Mouse (Mus musculus): Measurements from ENCODE around the gene H2-Oa. TPM values are rescaled to one million over a fixed set of nuclear protein-coding genes. Genes with fewer than 3 reads are reported as not detected.
A peak's percentile ranks its signal among the peaks of the same experiment; 100 is the strongest.

H2-Oa gene
- polyA plus RNA-seq, 1 experiment from 2014 or later: 1.1 TPM

DNA sequence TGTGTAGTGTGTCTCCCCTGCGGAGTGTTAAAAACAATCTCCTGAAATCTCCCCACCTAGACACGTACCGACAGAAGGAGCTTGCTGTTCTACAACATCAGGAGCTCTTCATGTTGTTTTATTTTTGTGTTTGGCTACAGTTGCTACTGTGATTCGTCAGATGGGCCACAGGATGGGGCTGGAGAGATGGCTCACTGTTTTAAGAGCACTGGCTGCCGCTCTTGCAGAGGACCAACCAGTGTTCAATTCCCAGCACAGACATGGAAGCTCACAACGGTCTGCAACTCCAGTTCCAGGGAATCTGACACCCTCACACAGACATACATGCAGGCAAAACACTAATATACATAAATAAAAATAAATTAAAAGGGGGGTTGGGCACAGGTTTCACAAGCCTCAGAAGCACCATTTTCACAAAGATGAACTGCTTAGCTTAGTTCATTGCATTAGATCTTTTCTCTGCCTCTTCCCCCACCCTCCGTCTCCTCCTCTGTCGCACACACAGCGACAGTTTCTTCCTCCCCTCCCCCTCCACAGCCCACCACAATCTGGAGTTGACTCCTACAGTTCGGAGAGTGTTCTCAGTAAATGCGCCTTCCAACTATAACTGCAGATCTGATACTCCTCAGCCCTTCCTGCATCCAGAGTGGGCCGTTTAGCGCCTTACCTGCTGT is 36.3 kb downstream of the H2-Oa start:
- no peaks in the 10 kb centered on the region for H3K36me3 ChIP-seq (ENCODE audit: insufficient read depth, low read length)
- ATAC-seq: no peak
- no peak overlapping the region for H3K4me3 ChIP-seq (ENCODE audit: low read depth, low read length)
- no peaks in the 10 kb centered on the region for H3K9me3 ChIP-seq (ENCODE audit: low read length)
- no peaks in the 10 kb centered on the region for H3K27me3 ChIP-seq (replicated peaks; ENCODE audit: insufficient read depth, low read length)
- 28% methylated on average over 13 of the region's 13 CpGs for WGBS
- no peak overlapping the region for H3K4me2 ChIP-seq (replicated peaks; ENCODE audit: low read depth, low read length)
- TF ChIP-seq CTCF (IDR thresholded peaks at IDR 0.05) (peak; percentile 51), EP300 (IDR thresholded peaks at IDR 0.05) (no peak)
- peaks cover 30% of the 10 kb centered on the region; the same call in 1 of the 2 replicates for H3K4me1 ChIP-seq (ENCODE audit: insufficient read depth, low read depth, low read length)
- no peak overlapping the region for H3K27ac ChIP-seq (ENCODE audit: low read length)
- DNase-seq (ENCODE audit: low spot score): peak; percentile 39
- H3K9ac ChIP-seq (replicated peaks; ENCODE audit: low read depth): no peak overlapping the region

DNA sequence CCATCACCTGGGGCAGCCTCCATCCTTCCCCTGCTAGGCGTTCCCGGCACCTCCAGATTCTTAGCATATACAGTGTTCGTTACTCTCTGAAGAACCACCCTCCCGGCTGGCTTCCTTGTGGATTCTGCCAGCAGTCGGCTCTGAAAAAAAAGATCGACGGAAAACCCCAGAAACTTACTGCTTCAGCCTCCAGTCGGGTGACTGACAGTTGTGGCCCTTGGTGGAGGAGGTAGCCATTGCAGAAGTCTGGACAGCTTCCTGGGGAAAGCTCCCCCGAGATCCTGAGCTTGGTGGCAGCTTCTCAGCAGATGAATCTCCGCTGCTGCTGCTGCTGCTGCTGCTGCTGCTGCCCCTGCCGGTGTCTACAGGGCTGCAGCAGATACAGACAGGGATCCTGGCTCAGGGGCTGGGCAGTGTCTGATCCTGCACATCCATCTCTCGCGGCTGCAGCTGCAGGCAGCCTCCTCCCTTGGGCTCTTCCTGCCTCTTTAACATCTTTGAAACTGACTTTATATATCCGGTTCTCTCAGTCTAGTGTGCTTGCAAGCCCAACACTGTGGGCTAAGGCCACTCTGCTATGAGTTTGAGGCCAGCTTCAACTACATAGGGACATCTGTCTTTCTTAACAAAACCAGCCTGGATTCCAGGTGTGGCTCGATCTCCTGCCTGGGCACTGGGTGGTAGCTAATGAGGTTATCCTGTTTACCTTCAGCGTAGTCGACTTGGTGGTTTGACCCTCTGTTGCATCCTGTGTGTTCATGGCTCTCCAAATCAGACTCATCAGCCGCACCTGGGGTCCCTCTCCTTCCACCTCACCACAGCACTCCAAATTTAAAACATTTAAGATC is 37.0 kb downstream of the H2-Oa start:
- Histone ChIP-seq H3K9me3 (ENCODE audit: low read length) (no peaks in the 10 kb centered on the region), H3K4me3 (ENCODE audit: low read depth, low read length) (no peak overlapping the region), H3K27ac (ENCODE audit: low read length) (no peak overlapping the region), H3K27me3 (replicated peaks; ENCODE audit: insufficient read depth, low read length) (no peaks in the 10 kb centered on the region), H3K4me2 (replicated peaks; ENCODE audit: low read depth, low read length) (no peak overlapping the region), H3K9ac (replicated peaks; ENCODE audit: low read depth) (no peak overlapping the region), H3K4me1 (ENCODE audit: insufficient read depth, low read depth, low read length) (peaks cover 26% of the 10 kb centered on the region; the same call in 1 of the 2 replicates), H3K36me3 (ENCODE audit: insufficient read depth, low read length) (no peaks in the 10 kb centered on the region)
- 15% methylated on average over 18 of the region's 18 CpGs for WGBS
- DNase-seq (ENCODE audit: low spot score): peak; percentile 9
- TF ChIP-seq EP300 (IDR thresholded peaks at IDR 0.05) (no peak), CTCF (IDR thresholded peaks at IDR 0.05) (peak; percentile 48)
- ATAC-seq: peak; percentile 22; the same call in 1 of the 2 replicates

DNA sequence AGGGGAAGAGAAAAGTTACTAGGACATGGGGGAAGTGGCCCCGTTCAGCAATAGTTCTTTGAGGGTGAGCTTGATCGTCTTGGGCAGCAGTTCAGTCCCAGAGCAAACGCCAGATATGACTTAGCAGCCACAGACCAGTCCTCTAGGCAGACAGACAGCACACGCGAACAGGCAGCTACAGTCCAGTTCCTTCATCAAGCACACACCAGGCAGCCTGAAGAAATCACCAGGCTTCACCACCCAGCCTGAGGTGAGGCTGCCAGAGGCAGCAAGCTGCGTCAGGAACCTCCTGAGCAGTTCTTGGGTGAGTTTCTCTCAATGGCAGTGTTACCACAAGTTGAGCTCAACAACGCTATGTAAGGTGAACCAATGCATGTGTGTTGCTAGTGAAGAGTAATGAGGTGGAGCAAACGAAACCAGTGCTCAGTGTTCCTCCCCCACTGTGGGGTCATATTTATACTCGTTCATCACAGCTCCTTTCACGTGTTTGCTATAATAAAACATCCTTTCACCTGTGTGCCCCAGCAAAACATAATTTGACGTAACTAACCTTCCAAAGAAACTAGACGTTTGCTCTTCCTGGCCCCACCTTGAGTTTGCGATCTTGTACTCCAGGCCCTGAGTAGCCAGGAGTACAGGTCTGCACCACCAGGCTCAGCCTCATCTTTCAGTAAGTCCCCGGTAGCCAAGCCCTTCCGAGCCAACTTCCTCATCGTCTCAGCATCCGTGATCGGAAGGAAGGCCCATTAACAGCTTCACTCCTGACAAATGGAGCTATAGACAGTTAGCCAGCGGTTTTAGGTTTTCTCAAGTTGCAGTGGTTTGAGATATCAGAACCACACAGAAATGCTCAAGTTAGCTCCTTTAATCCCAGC is 38.2 kb downstream of the H2-Oa start:
- WGBS: 57% methylated on average over 19 of the region's 19 CpGs
- no peaks in the 10 kb centered on the region for H3K9me3 ChIP-seq (ENCODE audit: low read length)
- H3K27me3 ChIP-seq (replicated peaks; ENCODE audit: insufficient read depth, low read length): no peaks in the 10 kb centered on the region
- no peak overlapping the region for H3K4me3 ChIP-seq (ENCODE audit: low read depth, low read length)
- H3K27ac ChIP-seq (ENCODE audit: low read length): no peak overlapping the region
- TF ChIP-seq CTCF (IDR thresholded peaks at IDR 0.05) (no peak), EP300 (IDR thresholded peaks at IDR 0.05) (no peak)
- DNase-seq (ENCODE audit: low spot score): peak; percentile 4
- no peak for ATAC-seq
- H3K4me1 ChIP-seq (ENCODE audit: insufficient read depth, low read depth, low read length): peaks cover 23% of the 10 kb centered on the region; the same call in 1 of the 2 replicates
- H3K36me3 ChIP-seq (ENCODE audit: insufficient read depth, low read length): no peaks in the 10 kb centered on the region
- H3K4me2 ChIP-seq (replicated peaks; ENCODE audit: low read depth, low read length): no peak overlapping the region
- H3K9ac ChIP-seq (replicated peaks; ENCODE audit: low read depth): no peak overlapping the region

DNA sequence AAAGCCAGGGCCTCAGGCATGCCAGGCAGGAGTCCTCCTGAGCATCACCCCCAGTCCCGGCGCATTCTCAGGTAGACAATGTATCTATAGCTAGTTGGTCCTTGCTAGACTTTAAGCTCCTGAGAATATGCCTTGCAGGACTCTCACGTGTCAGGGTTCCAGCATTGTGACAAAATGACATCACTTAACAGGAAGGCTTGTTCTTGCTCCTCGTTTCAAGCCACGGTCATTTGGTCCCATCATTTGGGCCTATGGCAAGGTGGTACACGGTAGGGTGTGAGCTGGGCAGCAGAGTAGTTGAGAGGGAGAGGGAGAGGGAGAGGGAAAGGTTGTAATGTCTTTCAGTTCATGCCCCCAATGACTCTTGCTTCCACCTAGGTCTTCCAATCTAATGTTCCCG is 39.8 kb downstream of the H2-Oa start:
- ATAC-seq: no peak
- no peak for DNase-seq (ENCODE audit: low spot score)
- H3K4me3 ChIP-seq (ENCODE audit: low read depth, low read length): no peak overlapping the region
- H3K27ac ChIP-seq (ENCODE audit: low read length): no peak overlapping the region
- no peaks in the 10 kb centered on the region for H3K36me3 ChIP-seq (ENCODE audit: insufficient read depth, low read length)
- WGBS: 77% methylated on average over 7 of the region's 7 CpGs
- no peaks in the 10 kb centered on the region for H3K27me3 ChIP-seq (replicated peaks; ENCODE audit: insufficient read depth, low read length)
- TF ChIP-seq EP300 (IDR thresholded peaks at IDR 0.05) (no peak), CTCF (IDR thresholded peaks at IDR 0.05) (no peak)
- H3K4me2 ChIP-seq (replicated peaks; ENCODE audit: low read depth, low read length): no peak overlapping the region
- H3K4me1 ChIP-seq (ENCODE audit: insufficient read depth, low read depth, low read length): peaks cover 19% of the 10 kb centered on the region; the same call in 1 of the 2 replicates
- no peak overlapping the region for H3K9ac ChIP-seq (replicated peaks; ENCODE audit: low read depth)
- no peaks in the 10 kb centered on the region for H3K9me3 ChIP-seq (ENCODE audit: low read length)

DNA sequence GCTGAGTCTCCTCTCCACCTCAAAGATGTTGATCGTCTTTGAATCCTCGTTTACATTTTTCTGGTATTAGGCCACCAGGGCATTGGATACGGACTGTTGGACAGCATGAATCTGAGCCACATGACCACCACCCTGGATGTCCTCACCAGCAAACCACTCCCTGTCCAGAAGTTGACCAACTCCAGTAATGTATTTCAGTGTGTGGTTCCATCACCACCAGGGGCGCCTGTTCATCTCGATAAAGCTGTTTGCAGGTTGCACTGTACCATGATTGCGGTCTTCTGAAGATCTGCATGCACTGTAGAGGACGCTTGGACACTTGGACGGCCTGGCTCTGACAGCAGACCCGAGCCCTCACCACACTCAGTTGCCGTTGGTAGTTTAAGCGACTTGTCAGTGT is 41.1 kb downstream of the H2-Oa start:
- ATAC-seq: no peak
- H3K9ac ChIP-seq (replicated peaks; ENCODE audit: low read depth): no peak overlapping the region
- H3K4me2 ChIP-seq (replicated peaks; ENCODE audit: low read depth, low read length): no peak overlapping the region
- peak; percentile 61 for DNase-seq (ENCODE audit: low spot score)
- H3K4me3 ChIP-seq (ENCODE audit: low read depth, low read length): no peak overlapping the region
- no peaks in the 10 kb centered on the region for H3K27me3 ChIP-seq (replicated peaks; ENCODE audit: insufficient read depth, low read length)
- H3K4me1 ChIP-seq (ENCODE audit: insufficient read depth, low read depth, low read length): peaks cover 9% of the 10 kb centered on the region; the same call in 1 of the 2 replicates
- no peak overlapping the region for H3K27ac ChIP-seq (ENCODE audit: low read length)
- H3K36me3 ChIP-seq (ENCODE audit: insufficient read depth, low read length): no peaks in the 10 kb centered on the region
- 74% methylated on average over 11 of the region's 11 CpGs for WGBS
- TF ChIP-seq EP300 (IDR thresholded peaks at IDR 0.05) (no peak), CTCF (IDR thresholded peaks at IDR 0.05) (peak; percentile 62)
- no peaks in the 10 kb centered on the region for H3K9me3 ChIP-seq (ENCODE audit: low read length)

DNA sequence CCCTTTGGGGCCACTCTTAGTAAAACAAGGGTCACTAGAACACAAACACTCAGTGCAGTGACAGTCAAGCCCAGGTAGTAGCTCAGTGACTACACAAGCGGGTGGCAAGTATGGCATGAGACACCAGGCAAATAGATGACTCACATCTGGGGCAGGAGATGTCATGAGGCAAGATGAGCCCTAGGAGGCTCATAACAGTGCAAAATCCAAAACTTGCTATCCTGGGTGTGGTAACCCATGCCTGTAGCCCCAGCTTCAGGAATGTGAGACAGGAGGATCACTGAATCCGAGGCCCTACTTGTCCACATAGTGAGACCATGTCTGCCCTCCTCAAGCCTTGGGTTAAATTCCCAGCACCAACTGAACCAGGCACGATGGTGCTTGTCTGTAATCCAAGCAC is 42.3 kb downstream of the H2-Oa start:
- TF ChIP-seq CTCF (IDR thresholded peaks at IDR 0.05): no peak
- TF ChIP-seq EP300 (IDR thresholded peaks at IDR 0.05): no peak
- no peak overlapping the region for H3K4me3 ChIP-seq (ENCODE audit: low read depth, low read length)
- H3K4me2 ChIP-seq (replicated peaks; ENCODE audit: low read depth, low read length): no peak overlapping the region
- DNase-seq (ENCODE audit: low spot score): peak; percentile 4
- 78% methylated on average over 3 of the region's 3 CpGs for WGBS
- ATAC-seq: no peak
- no peaks in the 10 kb centered on the region for H3K36me3 ChIP-seq (ENCODE audit: insufficient read depth, low read length)
- no peak overlapping the region for H3K9ac ChIP-seq (replicated peaks; ENCODE audit: low read depth)
- no peaks in the 10 kb centered on the region for H3K9me3 ChIP-seq (ENCODE audit: low read length)
- H3K27ac ChIP-seq (ENCODE audit: low read length): no peak overlapping the region
- no peaks in the 10 kb centered on the region for H3K27me3 ChIP-seq (replicated peaks; ENCODE audit: insufficient read depth, low read length)
- no peaks in the 10 kb centered on the region for H3K4me1 ChIP-seq (ENCODE audit: insufficient read depth, low read depth, low read length)

All from lung, postnatal 0 days (tissue).